Mouse (Mus musculus): Measurements from ENCODE around the gene Scaf4. TPM values are rescaled to one million over a fixed set of nuclear protein-coding genes. Genes with fewer than 3 reads are reported as not detected.
A peak's percentile ranks its signal among the peaks of the same experiment; 100 is the strongest.

Scaf4 gene
- total and polyA plus RNA-seq, 2 experiments from 2014 or later: 9.5 to 15.7 TPM

GRCm38 (mm10) chr16:90177425-90177824 is 106.9 kb downstream of the Scaf4 start:
- ATAC-seq (ENCODE audit: insufficient read depth, low read depth): no peak
- no peak for DNase-seq (ENCODE audit: low spot score)

GRCm38 (mm10) chr16:90176472-90176871 is 107.8 kb downstream of the Scaf4 start:
- DNase-seq (ENCODE audit: low spot score) (no peak), ATAC-seq (ENCODE audit: insufficient read depth, low read depth) (peak; percentile 17; the same call in 1 of the 2 replicates)
- Histone ChIP-seq H3K4me3 (ENCODE audit: low read depth, low read length) (no peak overlapping the region), H3K27me3 (ENCODE audit: control insufficient read depth, insufficient read depth, low read length) (no peaks in the 10 kb centered on the region), H3K9ac (replicated peaks; ENCODE audit: low read depth, low read length) (no peak overlapping the region), H3K36me3 (replicated peaks; ENCODE audit: control insufficient read depth, insufficient read depth, low read length) (no peaks in the 10 kb centered on the region), H3K4me1 (ENCODE audit: control insufficient read depth, insufficient read depth) (no peaks in the 10 kb centered on the region), H3K27ac (ENCODE audit: low read depth) (no peak overlapping the region), H3K9me3 (replicated peaks; ENCODE audit: control insufficient read depth, low read length) (no peaks in the 10 kb centered on the region), H3K4me2 (ENCODE audit: low read depth, low read length) (no peak overlapping the region)
- TF ChIP-seq CTCF (IDR thresholded peaks at IDR 0.05; ENCODE audit: low read depth): no peak
- no peak for TF ChIP-seq EP300 (IDR thresholded peaks at IDR 0.05; ENCODE audit: low read depth)
- WGBS: 31% methylated on average over 10 of the region's 10 CpGs

More at GRCm38 (mm10) chr16:90177425-90177824, 106.9 kb downstream of the Scaf4 start:
- Histone ChIP-seq H3K4me1 (ENCODE audit: control insufficient read depth, insufficient read depth) (no peaks in the 10 kb centered on the region), H3K9me3 (replicated peaks; ENCODE audit: control insufficient read depth, low read length) (no peaks in the 10 kb centered on the region), H3K27me3 (ENCODE audit: control insufficient read depth, insufficient read depth, low read length) (no peaks in the 10 kb centered on the region), H3K9ac (replicated peaks; ENCODE audit: low read depth, low read length) (no peak overlapping the region), H3K4me3 (ENCODE audit: low read depth, low read length) (no peak overlapping the region), H3K36me3 (replicated peaks; ENCODE audit: control insufficient read depth, insufficient read depth, low read length) (no peaks in the 10 kb centered on the region), H3K27ac (ENCODE audit: low read depth) (no peak overlapping the region), H3K4me2 (ENCODE audit: low read depth, low read length) (no peak overlapping the region)
- WGBS: 74% methylated on average over 8 of the region's 8 CpGs
- TF ChIP-seq CTCF (IDR thresholded peaks at IDR 0.05; ENCODE audit: low read depth) (no peak), EP300 (IDR thresholded peaks at IDR 0.05; ENCODE audit: low read depth) (no peak)

Other genes with a start within 250 kb of the Scaf4 start
- 2.6 and 5.7 TPM in 2 replicates for gene Tiam1, start 140.7 kb downstream of the Scaf4 start, total RNA-seq (2014; rRNA removed; ENCODE audit: low replicate concordance)
- 3.6 and 5.5 TPM in 2 replicates for gene Tiam1, start 140.7 kb downstream of the Scaf4 start, polyA plus RNA-seq (2015; fragmentation: Nextera tagmentation; extraction: Ambion mirVana)
- gene Sod1, start 63.7 kb downstream of the Scaf4 start, total RNA-seq (2014; rRNA removed; ENCODE audit: low replicate concordance): 155 and 222 TPM in 2 replicates
- gene Sod1, start 63.7 kb downstream of the Scaf4 start, polyA plus RNA-seq (2015; fragmentation: Nextera tagmentation; extraction: Ambion mirVana): 1,411 and 1,533 TPM in 2 replicates
- gene Hunk, start 101.5 kb upstream of the Scaf4 start, total RNA-seq (2014; rRNA removed; ENCODE audit: low replicate concordance): 3.3 and 7.7 TPM in 2 replicates
- 1.4 and 1.6 TPM in 2 replicates for gene Hunk, start 101.5 kb upstream of the Scaf4 start, polyA plus RNA-seq (2015; fragmentation: Nextera tagmentation; extraction: Ambion mirVana)